Mouse (Mus musculus): Measurements from ENCODE around the gene Lypd5. TPM values are rescaled to one million over a fixed set of nuclear protein-coding genes. Genes with fewer than 3 reads are reported as not detected.
A peak's percentile ranks its signal among the peaks of the same experiment; 100 is the strongest.

Lypd5 gene
- total RNA-seq (2015) (not detected in 2 replicates), total RNA-seq (2017) (not detected in 2 replicates)

GRCm38 (mm10) chr7:24348896-24349295, at the start of gene Lypd5:
TSS of gene Lypd5 (plus strand) at chr7:24349196.
- no peak for ATAC-seq (ENCODE audit: poor library complexity, severe bottlenecking)

GRCm38 (mm10) chr7:24299823-24300481, 49.0 kb upstream of the Lypd5 start:
- peak; percentile 38; the same call in 1 of the 2 replicates for ATAC-seq (ENCODE audit: poor library complexity, severe bottlenecking)

GRCm38 (mm10) chr7:24300771-24301282, 48.2 kb upstream of the Lypd5 start, which contains the start of gene Zfp61:
TSS of gene Zfp61 (minus strand) at chr7:24301232.
- ATAC-seq (ENCODE audit: poor library complexity, severe bottlenecking): peak; percentile 70

- ATAC-seq (ENCODE audit: poor library complexity, severe bottlenecking): peak; percentile 52
Measured at GRCm38 (mm10) chr7:24315726-24316566, 33.0 kb upstream of the Lypd5 start.

- ATAC-seq (ENCODE audit: poor library complexity, severe bottlenecking): peak; percentile 98
Measured at GRCm38 (mm10) chr7:24316567-24317092, 32.4 kb upstream of the Lypd5 start, which contains the start of gene Zfp94. TSS of gene Zfp94 (minus strand) at chr7:24316666.

- ATAC-seq (ENCODE audit: poor library complexity, severe bottlenecking): no peak
Measured at GRCm38 (mm10) chr7:24318942-24319341, 30.1 kb upstream of the Lypd5 start.

- peak; percentile 83 for ATAC-seq (ENCODE audit: poor library complexity, severe bottlenecking)
Measured at GRCm38 (mm10) chr7:24322593-24322992, 26.4 kb upstream of the Lypd5 start.

- ATAC-seq (ENCODE audit: poor library complexity, severe bottlenecking): no peak
Measured at GRCm38 (mm10) chr7:24325197-24325596, 23.8 kb upstream of the Lypd5 start.

GRCm38 (mm10) chr7:24325675-24326128, 23.3 kb upstream of the Lypd5 start:
- no peak for ATAC-seq (ENCODE audit: poor library complexity, severe bottlenecking)

- ATAC-seq (ENCODE audit: poor library complexity, severe bottlenecking): no peak
Measured at GRCm38 (mm10) chr7:24326273-24327135, 22.5 kb upstream of the Lypd5 start.

- 0 out of 2 replicates have a peak, but pooled peaks have one; percentile 30 for ATAC-seq (ENCODE audit: poor library complexity, severe bottlenecking)
Measured at GRCm38 (mm10) chr7:24327281-24327975, 21.6 kb upstream of the Lypd5 start.

GRCm38 (mm10) chr7:24333304-24333986, 15.6 kb upstream of the Lypd5 start, which contains the start of gene Tescl:
TSS of gene Tescl (minus strand) at chr7:24333936.
- ATAC-seq (ENCODE audit: poor library complexity, severe bottlenecking): no peak

- ATAC-seq (ENCODE audit: poor library complexity, severe bottlenecking): peak; percentile 64
Measured at GRCm38 (mm10) chr7:24335699-24336309, 13.2 kb upstream of the Lypd5 start.

GRCm38 (mm10) chr7:24338241-24338640, 10.8 kb upstream of the Lypd5 start:
- no peak for ATAC-seq (ENCODE audit: poor library complexity, severe bottlenecking)

GRCm38 (mm10) chr7:24343701-24344272, 5.2 kb upstream of the Lypd5 start:
- no peak for ATAC-seq (ENCODE audit: poor library complexity, severe bottlenecking)

GRCm38 (mm10) chr7:24346444-24346843, 2.6 kb upstream of the Lypd5 start:
- no peak for ATAC-seq (ENCODE audit: poor library complexity, severe bottlenecking)

GRCm38 (mm10) chr7:24355646-24356045, 6.7 kb downstream of the Lypd5 start:
- ATAC-seq (ENCODE audit: poor library complexity, severe bottlenecking): no peak

- no peak for ATAC-seq (ENCODE audit: poor library complexity, severe bottlenecking)
Measured at GRCm38 (mm10) chr7:24356081-24356480, 7.1 kb downstream of the Lypd5 start.

All from megakaryocyte, adult 5-6 weeks (primary cell).